Mouse (Mus musculus) ovary, postnatal 14 days (tissue): ENCODE results near the gene Hoxa5.

ENCODE experiments used
- DNase-seq: peaks from one replicate; pipeline ENCODE4 v3.0.0; 2022; ENCODE audit warnings: low spot score

The Hoxa5 gene

GRCm38 (mm10) chr6:52177061-52177735, 27.2 kb downstream of the Hoxa5 start, which contains the start of gene 5730596B20Rik:
5730596B20Rik (plus strand) TSS chr6:52177498.
- DNase-seq, result no peak

GRCm38 (mm10) chr6:52176391-52176790, 28.0 kb downstream of the Hoxa5 start:
- DNase-seq, result no peak

GRCm38 (mm10) chr6:52175864-52176263, 28.5 kb downstream of the Hoxa5 start:
- DNase-seq, result no peak

GRCm38 (mm10) chr6:52174968-52175751, 29.2 kb downstream of the Hoxa5 start:
- no peak for DNase-seq

GRCm38 (mm10) chr6:52173648-52174047, 30.7 kb downstream of the Hoxa5 start:
- no peak for DNase-seq

GRCm38 (mm10) chr6:52172501-52172900, 31.9 kb downstream of the Hoxa5 start:
- DNase-seq, result no peak

GRCm38 (mm10) chr6:52171938-52172337, 32.4 kb downstream of the Hoxa5 start:
- DNase-seq, result no peak

GRCm38 (mm10) chr6:52171331-52171730, 33.1 kb downstream of the Hoxa5 start:
- DNase-seq, result no peak

GRCm38 (mm10) chr6:52170898-52171223, 33.5 kb downstream of the Hoxa5 start:
- DNase-seq, result no peak

GRCm38 (mm10) chr6:52170166-52170897, 34.1 kb downstream of the Hoxa5 start:
- no peak for DNase-seq

GRCm38 (mm10) chr6:52169499-52170165, 34.8 kb downstream of the Hoxa5 start:
- no peak for DNase-seq

- DNase-seq, result no peak
These were observed 36.0 kb downstream of the Hoxa5 start for GRCm38 (mm10) chr6:52168191-52169055.

GRCm38 (mm10) chr6:52167736-52168161, 36.6 kb downstream of the Hoxa5 start:
- DNase-seq, result no peak

- DNase-seq, result no peak
These were observed 37.2 kb downstream of the Hoxa5 start for GRCm38 (mm10) chr6:52167176-52167575.

- DNase-seq, result no peak
These were observed 37.8 kb downstream of the Hoxa5 start for GRCm38 (mm10) chr6:52166431-52167077.

GRCm38 (mm10) chr6:52165441-52166370, 38.7 kb downstream of the Hoxa5 start:
- DNase-seq, result no peak

- DNase-seq, result no peak
These were observed 39.6 kb downstream of the Hoxa5 start, which contains the start of gene Hoxa2 for GRCm38 (mm10) chr6:52164626-52165440. Hoxa2 (minus strand) TSS chr6:52164831.

- no peak for DNase-seq
These were observed 40.2 kb downstream of the Hoxa5 start for GRCm38 (mm10) chr6:52164051-52164625.
